Mouse (Mus musculus): ENCODE measurements around the gene Kctd7. TPM values are rescaled to one million over a fixed set of nuclear protein-coding genes. Genes with fewer than 3 reads are reported as not detected.

Kctd7 gene
- polyA plus RNA-seq (2012; rRNA removed), result 1.4 and 2.8 TPM in 2 replicates

GRCm38 (mm10) chr5:130144334-130145312 lies at the start of gene Kctd7:
Gene Kctd7 (plus strand): TSS chr5:130144861.

GRCm38 (mm10) chr5:130171423-130171954 lies 26.8 kb downstream of the Kctd7 start, which contains the start of gene Rabgef1:
Gene Rabgef1 (plus strand): TSS chr5:130171798.

Other genes starting within 250 kb of the Kctd7 start
- 0.40 and 0.51 TPM in 2 replicates for gene Zbed5, start 249.1 kb upstream of the Kctd7 start, polyA plus RNA-seq (2012; rRNA removed)
- 0.41 and 0.74 TPM in 2 replicates for gene Phkg1, start 246.3 kb upstream of the Kctd7 start, polyA plus RNA-seq (2012; rRNA removed)
- gene Nupr1l, start 236.3 kb upstream of the Kctd7 start, polyA plus RNA-seq (2012; rRNA removed), result 3.4 and 4.2 TPM in 2 replicates
- gene Vkorc1l1, start 202.9 kb upstream of the Kctd7 start, polyA plus RNA-seq (2012; rRNA removed), result 3.9 and 6.9 TPM in 2 replicates
- gene Gusb, start 141.8 kb upstream of the Kctd7 start, polyA plus RNA-seq (2012; rRNA removed), result 9.3 and 9.4 TPM in 2 replicates
- gene Asl, start 115.6 kb upstream of the Kctd7 start, polyA plus RNA-seq (2012; rRNA removed), result 11.9 and 15.0 TPM in 2 replicates
- gene Crcp, start 115.6 kb upstream of the Kctd7 start, polyA plus RNA-seq (2012; rRNA removed), result 2.5 and 2.9 TPM in 2 replicates
- 6.8 and 7.0 TPM in 2 replicates for gene Tpst1, start 71.5 kb upstream of the Kctd7 start, polyA plus RNA-seq (2012; rRNA removed)
- 13.9 and 14.9 TPM in 2 replicates for gene Rabgef1, start 26.9 kb downstream of the Kctd7 start, polyA plus RNA-seq (2012; rRNA removed)
- 16.6 and 20.0 TPM in 2 replicates for gene Tmem248, start 72.2 kb downstream of the Kctd7 start, polyA plus RNA-seq (2012; rRNA removed)
- 12.9 and 15.0 TPM in 2 replicates for gene Sbds, start 110.7 kb downstream of the Kctd7 start, polyA plus RNA-seq (2012; rRNA removed)
- gene Tyw1, start 110.8 kb downstream of the Kctd7 start, polyA plus RNA-seq (2012; rRNA removed), result 2.2 and 2.7 TPM in 2 replicates
- gene Caln1, start 224.6 kb downstream of the Kctd7 start, polyA plus RNA-seq (2012; rRNA removed), result 0.01 and 0.13 TPM in 2 replicates
- not detected in 2 replicates for gene A330070K13Rik, start 239.8 kb downstream of the Kctd7 start, polyA plus RNA-seq (2012; rRNA removed)